Mouse (Mus musculus) lung, postnatal 0 days (tissue): ENCODE measurements around the gene Gm21976. TPM values are rescaled to one million over a fixed set of nuclear protein-coding genes. Genes with fewer than 3 reads are reported as not detected.

ENCODE experiments used
- ATAC-seq: fragments of 200-750 bp; cut with Nextera tagmentation; 2 replicates; pipeline ENCODE4 v1.8.0; 2017; ENCODE audit warnings: moderate library complexity
- DNase-seq: peaks from one replicate; pipeline ENCODE4 v3.0.0-alpha.2; 2016; ENCODE audit warnings: low spot score
- H3K27ac ChIP-seq: fragments of 300-500 bp; sonication (generic); 2 replicates; pipeline ENCODE4 v1.5.1; 2014; ENCODE audit warnings: antibody characterized with exemption, mild to moderate bottlenecking, low read length, mixed read lengths
- H3K27me3 ChIP-seq: fragments of 300-500 bp; sonication (generic); replicated peaks from 2 replicates; pipeline ENCODE4 v1.6.1; 2014; ENCODE audit warnings: low read length, mixed read lengths; ENCODE audit not compliant: insufficient read depth
- H3K36me3 ChIP-seq: fragments of 300-500 bp; sonication (generic); 2 replicates; pipeline ENCODE4 v1.6.1; 2014; ENCODE audit warnings: low read length, mixed read lengths; ENCODE audit not compliant: insufficient read depth
- H3K4me1 ChIP-seq: fragments of 300-500 bp; sonication (generic); 2 replicates; pipeline ENCODE4 v1.6.1; 2014; ENCODE audit warnings: antibody characterized with exemption, low read depth, low read length, mixed read lengths; ENCODE audit not compliant: insufficient read depth
- H3K4me2 ChIP-seq: fragments of 300-500 bp; sonication (generic); replicated peaks from 2 replicates; pipeline ENCODE4 v1.6.1; 2014; ENCODE audit warnings: low read depth, mild to moderate bottlenecking, low read length, moderate library complexity, mixed read lengths
- H3K4me3 ChIP-seq: fragments of 300-500 bp; sonication (generic); 2 replicates; pipeline ENCODE4 v1.5.1; 2014; ENCODE audit warnings: low read depth, low read length
- H3K9ac ChIP-seq: fragments of 300-500 bp; sonication (generic); replicated peaks from 2 replicates; pipeline ENCODE4 v1.6.1; 2014; ENCODE audit warnings: low read depth, mild to moderate bottlenecking
- H3K9me3 ChIP-seq: fragments of 300-500 bp; sonication (generic); 2 replicates; pipeline ENCODE4 v1.6.1; 2016; ENCODE audit warnings: low read length, mixed read lengths
- CTCF ChIP-seq: IDR thresholded peaks from 2 replicates; pipeline ENCODE4 v1.5.1; 2016; ENCODE audit warnings: antibody characterized with exemption, mild to moderate bottlenecking
- EP300 ChIP-seq: IDR thresholded peaks from 2 replicates; pipeline ENCODE4 v1.6.1; 2016; ENCODE audit warnings: antibody characterized with exemption, mild to moderate bottlenecking, control low read depth
- WGBS: fragments of 180-500 bp; shearing (Covaris S2); extraction: QIAGEN DNeasy Blood & Tissue Kit; methylation state at CpG from one replicate; pipeline ENCODE4 v1.1.7; 2014; 5-methylcytosine and 5-hydroxymethylcytosine counted together
- polyA plus RNA-seq: library from polyadenylated mRNA; unstranded; fragments of >200 nt; fragmentation: Nextera tagmentation; extraction: Ambion mirVana; gene quantifications from 2 replicates; pipeline ENCODE4 v1.2.1, GENCODE M21; 2015

The Gm21976 gene
- polyA plus RNA-seq, 1 experiment from 2014 or later: not detected

DNA sequence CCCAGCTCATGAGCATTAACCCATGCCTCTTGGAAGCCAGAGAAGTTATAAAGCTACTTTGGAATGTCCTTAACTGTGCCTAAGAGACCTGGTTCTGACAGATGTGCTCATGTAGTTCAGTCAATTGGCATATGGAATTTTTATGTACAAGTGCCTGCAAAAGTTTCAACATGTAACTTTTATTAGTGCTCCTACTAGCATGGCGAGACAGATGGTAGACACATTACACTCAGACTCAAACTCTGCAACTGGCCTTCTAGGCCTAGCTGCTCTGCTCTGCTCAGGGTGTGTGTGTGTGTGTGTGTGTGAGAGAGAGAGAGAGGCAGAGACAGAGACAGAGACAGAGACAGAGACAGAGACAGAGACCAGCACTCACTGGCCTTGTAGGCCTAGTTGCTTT lies 56.5 kb downstream of the Gm21976 start:
- Histone ChIP-seq H3K4me3 (no peak overlapping the region), H3K4me1 (no peaks in the 10 kb centered on the region), H3K27me3 (no peaks in the 10 kb centered on the region), H3K9me3 (no peaks in the 10 kb centered on the region), H3K4me2 (no peak overlapping the region), H3K27ac (no peak overlapping the region), H3K36me3 (no peaks in the 10 kb centered on the region), H3K9ac (no peak overlapping the region)
- no peak for DNase-seq
- ATAC-seq: no peak
- TF ChIP-seq CTCF: no peak
- TF ChIP-seq EP300: no peak
- 93% methylated on average over 1 of the region's 1 CpGs for WGBS

DNA sequence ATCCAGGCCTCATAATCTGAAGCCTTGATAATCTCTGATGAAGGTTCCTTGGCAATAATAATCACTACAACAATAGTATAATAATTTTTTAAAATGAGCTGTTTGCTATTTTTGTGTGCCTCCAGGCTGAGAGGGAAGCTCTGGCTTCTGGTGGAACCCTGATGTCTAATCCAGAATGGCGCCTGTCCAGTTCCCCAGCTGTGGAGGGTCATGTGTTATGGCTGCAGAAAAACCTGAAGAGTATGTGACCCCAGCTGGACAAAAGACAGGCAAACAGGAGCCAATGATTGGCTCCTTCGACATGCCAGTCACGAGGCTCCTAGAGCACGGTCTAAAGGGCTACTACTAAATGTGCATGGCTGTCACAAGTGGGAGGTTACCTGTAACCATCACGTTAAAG lies 60.8 kb downstream of the Gm21976 start:
- Histone ChIP-seq H3K27me3 (0 out of 2 replicates have a peak, but pooled peaks cover 4% of the 10 kb centered on the region), H3K27ac (no peak overlapping the region), H3K36me3 (no peaks in the 10 kb centered on the region), H3K9ac (no peak overlapping the region), H3K4me1 (no peaks in the 10 kb centered on the region), H3K9me3 (no peaks in the 10 kb centered on the region), H3K4me2 (no peak overlapping the region), H3K4me3 (no peak overlapping the region)
- 66% methylated on average over 5 of the region's 5 CpGs for WGBS
- no peak for TF ChIP-seq CTCF
- no peak for TF ChIP-seq EP300
- ATAC-seq: no peak
- DNase-seq: no peak

GRCm38 (mm10) chr13:98349491-98349890 lies 69.8 kb downstream of the Gm21976 start:
- no peak overlapping the region for H3K4me3 ChIP-seq
- no peak for ATAC-seq
- H3K9me3 ChIP-seq: no peaks in the 10 kb centered on the region
- no peak overlapping the region for H3K9ac ChIP-seq
- H3K27ac ChIP-seq: no peak overlapping the region
- TF ChIP-seq CTCF: no peak
- no peak for TF ChIP-seq EP300
- H3K27me3 ChIP-seq: peaks cover 44% of the 10 kb centered on the region
- 62% methylated on average over 4 of the region's 4 CpGs for WGBS
- peaks cover 7% of the 10 kb centered on the region for H3K4me1 ChIP-seq
- DNase-seq: no peak
- no peak overlapping the region for H3K4me2 ChIP-seq
- H3K36me3 ChIP-seq: no peaks in the 10 kb centered on the region

- WGBS: 18% methylated on average over 8 of the region's 8 CpGs
- Histone ChIP-seq H3K36me3 (no peaks in the 10 kb centered on the region), H3K4me1 (peaks cover 8% of the 10 kb centered on the region), H3K27ac (no peak overlapping the region), H3K4me3 (no peak overlapping the region), H3K9me3 (no peaks in the 10 kb centered on the region), H3K4me2 (no peak overlapping the region), H3K27me3 (peaks cover 58% of the 10 kb centered on the region), H3K9ac (no peak overlapping the region)
- ATAC-seq (0 out of 2 replicates have a peak, but pooled peaks have one; percentile 16), DNase-seq (no peak)
- TF ChIP-seq EP300 (no peak), CTCF (peak; percentile 77)
Measured at GRCm38 (mm10) chr13:98351527-98351926, 71.8 kb downstream of the Gm21976 start.

DNA sequence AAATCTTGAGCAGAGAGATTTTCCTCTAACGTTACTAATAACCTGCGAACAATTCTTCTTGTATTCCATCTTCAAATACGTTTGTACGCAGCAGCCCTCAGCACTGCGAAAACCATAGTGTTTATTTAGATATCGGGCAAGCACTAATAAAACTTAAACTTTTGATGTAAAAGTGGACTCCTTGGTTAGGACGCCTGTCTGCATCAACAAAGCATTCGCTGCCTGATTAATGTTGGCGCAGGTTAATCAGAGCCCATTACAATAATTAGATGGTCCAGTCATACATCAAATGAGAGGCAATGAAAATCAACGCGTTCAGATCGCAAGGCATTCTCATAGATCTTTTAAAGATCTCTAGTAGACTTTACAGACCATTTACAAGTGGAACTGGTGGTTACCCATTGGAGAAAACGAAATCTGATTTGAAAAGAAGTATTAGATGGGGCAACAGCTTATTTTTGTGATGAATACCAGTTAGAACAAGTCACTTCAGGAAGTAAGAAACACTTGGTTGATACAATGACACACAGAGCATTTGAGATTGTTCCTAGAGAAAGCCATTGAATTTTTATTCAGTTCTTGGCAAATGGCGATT lies 72.8 kb downstream of the Gm21976 start:
- no peak overlapping the region for H3K27ac ChIP-seq
- no peaks in the 10 kb centered on the region for H3K9me3 ChIP-seq
- H3K4me3 ChIP-seq: no peak overlapping the region
- H3K4me1 ChIP-seq: peaks cover 8% of the 10 kb centered on the region
- H3K4me2 ChIP-seq: no peak overlapping the region
- H3K27me3 ChIP-seq: peaks cover 67% of the 10 kb centered on the region
- no peak for TF ChIP-seq EP300
- no peak for TF ChIP-seq CTCF
- 12% methylated on average over 14 of the region's 14 CpGs for WGBS
- H3K36me3 ChIP-seq: no peaks in the 10 kb centered on the region
- no peak overlapping the region for H3K9ac ChIP-seq
- ATAC-seq (no peak), DNase-seq (no peak)

DNA sequence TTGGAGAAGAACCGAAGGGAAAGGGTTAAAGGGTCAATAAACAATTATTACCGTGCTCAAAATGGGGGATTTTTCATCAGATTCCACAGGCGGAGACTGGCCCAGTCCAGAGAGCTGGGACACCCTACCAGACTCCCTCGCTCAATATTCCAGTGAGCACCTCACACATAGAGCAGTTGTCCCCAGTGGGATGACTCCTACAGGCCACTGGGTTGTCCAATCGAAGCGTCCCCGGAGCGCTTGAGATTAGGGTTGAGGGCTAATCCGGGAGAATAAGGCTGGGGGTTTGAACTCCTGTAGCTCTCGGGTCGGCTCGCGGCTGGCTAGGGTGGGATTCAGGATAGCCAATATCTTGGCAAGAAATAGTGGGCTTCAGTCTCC lies 74.0 kb downstream of the Gm21976 start:
- DNase-seq: no peak
- H3K4me3 ChIP-seq: peak overlapping the region; percentile 46
- WGBS: 3% methylated on average over 13 of the region's 13 CpGs
- H3K9ac ChIP-seq: no peak overlapping the region
- no peak for ATAC-seq
- no peak overlapping the region for H3K27ac ChIP-seq
- no peaks in the 10 kb centered on the region for H3K9me3 ChIP-seq
- TF ChIP-seq CTCF (no peak), EP300 (no peak)
- peak overlapping the region; percentile 77 for H3K4me2 ChIP-seq
- H3K36me3 ChIP-seq: no peaks in the 10 kb centered on the region
- H3K27me3 ChIP-seq: peaks cover 79% of the 10 kb centered on the region
- peaks cover 8% of the 10 kb centered on the region for H3K4me1 ChIP-seq
